Mouse (Mus musculus) megakaryocyte progenitor cell, adult 5-6 weeks (primary cell): ENCODE data around the gene Gm14403. TPM values are rescaled to one million over a fixed set of nuclear protein-coding genes. Genes with fewer than 3 reads are reported as not detected.

Source experiments
- total RNA-seq, 2 experiments: library from RNA; stranded (forward) in 1 of 2; stranded (reverse) in 1 of 2; fragments of 157-497, 149-512 nt in 1 of 2; fragments of 200-1000 nt in 1 of 2; gene quantifications; 2 replicates each; pipeline versions ENCODE4 v1.2.3 to v1.2.4; 2015 to 2017

Gene Gm14403
- total RNA-seq, 2 experiments from 2014 or later: 5.8 to 8.5 TPM

Other genes with a start within 250 kb of the Gm14403 start
- gene Gm14409, start 231.2 kb upstream of the Gm14403 start, total RNA-seq (2015): not detected in 2 replicates
- gene Gm14409, start 231.2 kb upstream of the Gm14403 start, total RNA-seq (2017): 0.74 TPM in 1 of 2 replicates, not detected in the other
- 0.64 and 2.4 TPM in 2 replicates for gene Gm14412, start 173.9 kb upstream of the Gm14403 start, total RNA-seq (2015)
- 0.14 and 0.54 TPM in 2 replicates for gene Gm14412, start 173.9 kb upstream of the Gm14403 start, total RNA-seq (2017)
- 2.6 and 4.9 TPM in 2 replicates for gene Gm14418, start 99.9 kb upstream of the Gm14403 start, total RNA-seq (2015)
- 1.6 and 4.4 TPM in 2 replicates for gene Gm14418, start 99.9 kb upstream of the Gm14403 start, total RNA-seq (2017)
- 9.1 and 11.9 TPM in 2 replicates for gene Zfp970, start 33.5 kb upstream of the Gm14403 start, total RNA-seq (2015)
- gene Zfp970, start 33.5 kb upstream of the Gm14403 start, total RNA-seq (2017): 11.0 and 12.3 TPM in 2 replicates
- gene Gm14406, start 80.0 kb downstream of the Gm14403 start, total RNA-seq (2015): not detected in 2 replicates
- gene Gm14406, start 80.0 kb downstream of the Gm14403 start, total RNA-seq (2017): 0.17 TPM in 1 of 2 replicates, not detected in the other